Mouse (Mus musculus): Measurements from ENCODE around the gene Cadm2. TPM values are rescaled to one million over a fixed set of nuclear protein-coding genes. Genes with fewer than 3 reads are reported as not detected.

Gene Cadm2
- polyA plus RNA-seq, 1 experiment from 2014 or later, result 0.38 TPM

- Histone ChIP-seq H3K4me1 (replicated peaks; ENCODE audit: control insufficient read depth, insufficient read depth, low read length) (no peaks in the 10 kb centered on the region), H3K4me2 (ENCODE audit: low read depth, low read length) (no peak overlapping the region), H3K4me3 (ENCODE audit: low read length) (no peak overlapping the region), H3K27ac (ENCODE audit: low read length) (no peak overlapping the region), H3K9me3 (ENCODE audit: control insufficient read depth, low read length) (no peaks in the 10 kb centered on the region), H3K9ac (ENCODE audit: low read length) (no peak overlapping the region), H3K36me3 (ENCODE audit: control insufficient read depth, insufficient read depth, low read length) (no peaks in the 10 kb centered on the region), H3K27me3 (ENCODE audit: control insufficient read depth, insufficient read depth, low read depth, low read length) (no peaks in the 10 kb centered on the region)
- ATAC-seq (ENCODE audit: low read depth), result no peak
- 62% methylated on average over 5 of the region's 5 CpGs for WGBS
Observed at GRCm38 (mm10) chr16:67122532-67122931, 498.2 kb downstream of the Cadm2 start.

GRCm38 (mm10) chr16:67121781-67122180 lies 498.9 kb downstream of the Cadm2 start:
- no peak overlapping the region for H3K9ac ChIP-seq (ENCODE audit: low read length)
- no peaks in the 10 kb centered on the region for H3K27me3 ChIP-seq (ENCODE audit: control insufficient read depth, insufficient read depth, low read depth, low read length)
- no peak overlapping the region for H3K27ac ChIP-seq (ENCODE audit: low read length)
- H3K36me3 ChIP-seq (ENCODE audit: control insufficient read depth, insufficient read depth, low read length), result no peaks in the 10 kb centered on the region
- ATAC-seq (ENCODE audit: low read depth), result no peak
- no peaks in the 10 kb centered on the region for H3K9me3 ChIP-seq (ENCODE audit: control insufficient read depth, low read length)
- no peaks in the 10 kb centered on the region for H3K4me1 ChIP-seq (replicated peaks; ENCODE audit: control insufficient read depth, insufficient read depth, low read length)
- H3K4me2 ChIP-seq (ENCODE audit: low read depth, low read length), result no peak overlapping the region
- 74% methylated on average over 3 of the region's 3 CpGs for WGBS
- H3K4me3 ChIP-seq (ENCODE audit: low read length), result no peak overlapping the region

GRCm38 (mm10) chr16:67106478-67107061 lies 514.1 kb downstream of the Cadm2 start:
- H3K4me2 ChIP-seq (ENCODE audit: low read depth, low read length), result no peak overlapping the region
- WGBS, result 64% methylated on average over 8 of the region's 8 CpGs

GRCm38 (mm10) chr16:67096706-67097105 lies 524.0 kb downstream of the Cadm2 start:
- no peak for ATAC-seq (ENCODE audit: low read depth)
- WGBS, result 46% methylated on average over 6 of the region's 6 CpGs

More at GRCm38 (mm10) chr16:67106478-67107061, 514.1 kb downstream of the Cadm2 start:
- H3K27ac ChIP-seq (ENCODE audit: low read length), result no peak overlapping the region
- no peaks in the 10 kb centered on the region for H3K36me3 ChIP-seq (ENCODE audit: control insufficient read depth, insufficient read depth, low read length)
- H3K9ac ChIP-seq (ENCODE audit: low read length), result no peak overlapping the region
- no peak for ATAC-seq (ENCODE audit: low read depth)
- H3K27me3 ChIP-seq (ENCODE audit: control insufficient read depth, insufficient read depth, low read depth, low read length), result no peaks in the 10 kb centered on the region
- no peak overlapping the region for H3K4me3 ChIP-seq (ENCODE audit: low read length)
- no peaks in the 10 kb centered on the region for H3K9me3 ChIP-seq (ENCODE audit: control insufficient read depth, low read length)
- H3K4me1 ChIP-seq (replicated peaks; ENCODE audit: control insufficient read depth, insufficient read depth, low read length), result no peaks in the 10 kb centered on the region

GRCm38 (mm10) chr16:67095916-67096315 lies 524.8 kb downstream of the Cadm2 start:
- ATAC-seq (ENCODE audit: low read depth), result no peak
- no peak overlapping the region for H3K4me2 ChIP-seq (ENCODE audit: low read depth, low read length)
- 69% methylated on average over 4 of the region's 4 CpGs for WGBS

More at GRCm38 (mm10) chr16:67096706-67097105, 524.0 kb downstream of the Cadm2 start:
- Histone ChIP-seq H3K4me2 (ENCODE audit: low read depth, low read length) (no peak overlapping the region), H3K27me3 (ENCODE audit: control insufficient read depth, insufficient read depth, low read depth, low read length) (no peaks in the 10 kb centered on the region), H3K4me1 (replicated peaks; ENCODE audit: control insufficient read depth, insufficient read depth, low read length) (no peaks in the 10 kb centered on the region), H3K9me3 (ENCODE audit: control insufficient read depth, low read length) (no peaks in the 10 kb centered on the region), H3K4me3 (ENCODE audit: low read length) (no peak overlapping the region), H3K9ac (ENCODE audit: low read length) (no peak overlapping the region), H3K27ac (ENCODE audit: low read length) (no peak overlapping the region), H3K36me3 (ENCODE audit: control insufficient read depth, insufficient read depth, low read length) (no peaks in the 10 kb centered on the region)

GRCm38 (mm10) chr16:67089747-67090146 lies 531.0 kb downstream of the Cadm2 start:
- ATAC-seq (ENCODE audit: low read depth), result no peak
- Histone ChIP-seq H3K4me3 (ENCODE audit: low read length) (no peak overlapping the region), H3K4me2 (ENCODE audit: low read depth, low read length) (no peak overlapping the region), H3K4me1 (replicated peaks; ENCODE audit: control insufficient read depth, insufficient read depth, low read length) (no peaks in the 10 kb centered on the region), H3K9me3 (ENCODE audit: control insufficient read depth, low read length) (no peaks in the 10 kb centered on the region), H3K27me3 (ENCODE audit: control insufficient read depth, insufficient read depth, low read depth, low read length) (no peaks in the 10 kb centered on the region), H3K36me3 (ENCODE audit: control insufficient read depth, insufficient read depth, low read length) (no peaks in the 10 kb centered on the region), H3K9ac (ENCODE audit: low read length) (no peak overlapping the region), H3K27ac (ENCODE audit: low read length) (no peak overlapping the region)
- 53% methylated on average over 3 of the region's 3 CpGs for WGBS

More at GRCm38 (mm10) chr16:67095916-67096315, 524.8 kb downstream of the Cadm2 start:
- no peak overlapping the region for H3K9ac ChIP-seq (ENCODE audit: low read length)
- no peak overlapping the region for H3K4me3 ChIP-seq (ENCODE audit: low read length)
- no peaks in the 10 kb centered on the region for H3K27me3 ChIP-seq (ENCODE audit: control insufficient read depth, insufficient read depth, low read depth, low read length)
- H3K27ac ChIP-seq (ENCODE audit: low read length), result no peak overlapping the region
- no peaks in the 10 kb centered on the region for H3K36me3 ChIP-seq (ENCODE audit: control insufficient read depth, insufficient read depth, low read length)
- H3K4me1 ChIP-seq (replicated peaks; ENCODE audit: control insufficient read depth, insufficient read depth, low read length), result no peaks in the 10 kb centered on the region
- no peaks in the 10 kb centered on the region for H3K9me3 ChIP-seq (ENCODE audit: control insufficient read depth, low read length)

GRCm38 (mm10) chr16:67079318-67079717 lies 541.4 kb downstream of the Cadm2 start:
- 75% methylated on average over 2 of the region's 2 CpGs for WGBS
- H3K4me3 ChIP-seq (ENCODE audit: low read length), result no peak overlapping the region
- H3K27ac ChIP-seq (ENCODE audit: low read length), result no peak overlapping the region
- no peak for ATAC-seq (ENCODE audit: low read depth)
- no peaks in the 10 kb centered on the region for H3K9me3 ChIP-seq (ENCODE audit: control insufficient read depth, low read length)
- H3K4me1 ChIP-seq (replicated peaks; ENCODE audit: control insufficient read depth, insufficient read depth, low read length), result no peaks in the 10 kb centered on the region
- H3K27me3 ChIP-seq (ENCODE audit: control insufficient read depth, insufficient read depth, low read depth, low read length), result no peaks in the 10 kb centered on the region
- H3K36me3 ChIP-seq (ENCODE audit: control insufficient read depth, insufficient read depth, low read length), result no peaks in the 10 kb centered on the region
- no peak overlapping the region for H3K4me2 ChIP-seq (ENCODE audit: low read depth, low read length)
- no peak overlapping the region for H3K9ac ChIP-seq (ENCODE audit: low read length)

GRCm38 (mm10) chr16:67076169-67076895 lies 544.4 kb downstream of the Cadm2 start:
- H3K4me2 ChIP-seq (ENCODE audit: low read depth, low read length), result no peak overlapping the region
- H3K27ac ChIP-seq (ENCODE audit: low read length), result no peak overlapping the region
- H3K27me3 ChIP-seq (ENCODE audit: control insufficient read depth, insufficient read depth, low read depth, low read length), result no peaks in the 10 kb centered on the region
- no peak for ATAC-seq (ENCODE audit: low read depth)
- no peaks in the 10 kb centered on the region for H3K36me3 ChIP-seq (ENCODE audit: control insufficient read depth, insufficient read depth, low read length)
- H3K9ac ChIP-seq (ENCODE audit: low read length), result no peak overlapping the region
- H3K9me3 ChIP-seq (ENCODE audit: control insufficient read depth, low read length), result no peaks in the 10 kb centered on the region
- no peaks in the 10 kb centered on the region for H3K4me1 ChIP-seq (replicated peaks; ENCODE audit: control insufficient read depth, insufficient read depth, low read length)
- H3K4me3 ChIP-seq (ENCODE audit: low read length), result no peak overlapping the region
- WGBS, result 77% methylated on average over 7 of the region's 7 CpGs

GRCm38 (mm10) chr16:67068461-67068860 lies 552.2 kb downstream of the Cadm2 start:
- Histone ChIP-seq H3K36me3 (ENCODE audit: control insufficient read depth, insufficient read depth, low read length) (no peaks in the 10 kb centered on the region), H3K9ac (ENCODE audit: low read length) (no peak overlapping the region), H3K4me3 (ENCODE audit: low read length) (no peak overlapping the region), H3K4me2 (ENCODE audit: low read depth, low read length) (no peak overlapping the region), H3K27ac (ENCODE audit: low read length) (no peak overlapping the region), H3K9me3 (ENCODE audit: control insufficient read depth, low read length) (no peaks in the 10 kb centered on the region), H3K4me1 (replicated peaks; ENCODE audit: control insufficient read depth, insufficient read depth, low read length) (no peaks in the 10 kb centered on the region), H3K27me3 (ENCODE audit: control insufficient read depth, insufficient read depth, low read depth, low read length) (no peaks in the 10 kb centered on the region)
- ATAC-seq (ENCODE audit: low read depth), result no peak
- WGBS, result 38% methylated on average over 1 of the region's 1 CpGs
